9 mouse cellular contexts compared by ENCODE assay signal in the genomic region with DNA sequence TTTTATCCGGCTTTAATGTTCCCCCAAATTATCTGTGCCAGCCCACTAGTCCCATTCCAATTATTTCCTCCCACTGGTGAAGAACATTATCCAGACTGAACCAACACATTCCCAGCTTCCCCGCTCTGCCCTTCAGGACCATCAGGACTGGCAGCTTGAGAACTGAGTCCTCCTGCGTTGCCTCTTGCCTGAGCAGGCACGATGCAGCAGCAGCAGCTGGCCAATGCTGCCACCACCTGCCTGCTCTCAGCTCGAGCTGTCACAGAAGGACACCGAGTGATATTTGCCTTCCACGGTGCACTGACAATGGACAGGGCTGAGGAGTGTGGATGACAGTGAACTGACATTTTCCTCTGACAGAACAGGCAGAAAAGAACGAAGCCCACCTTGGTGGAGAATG.
DNase-seq lines count a peak whose midpoint lies in the region; ATAC-seq and TF ChIP-seq lines count a peak whose summit lies in the region.
"Had no signal": no experiment of that assay in that cellular context is flagged by ENCODE, and none has a peak within 500 bp of the region (broad histone marks: within the 10 kb centered on the region; RNA-seq: fewer than 3 reads in every experiment).

No protein-coding gene starts in this region.

- peak; percentile 41 for DNase-seq in lung, embryonic 14.5 days
- DNase-seq in lung, postnatal 10 days = no peak
- peak; percentile 46 for DNase-seq in embryo, embryonic 10 days (ENCODE audit: low spot score)
- DNase-seq in layer of hippocampus, adult 8-10 months (ENCODE audit: low spot score in 2 of 2) = peak; percentile 38 to 46
- DNase-seq in retina, postnatal 1 day = peak; percentile 56
- DNase-seq in kidney, adult 8-10 months = no peak
- no peak for DNase-seq in urinary bladder, adult 2 months (ENCODE audit: low spot score)
- DNase-seq: liver, embryonic 13.5 days had no signal

- H3K27me3 ChIP-seq in lung, embryonic 14.5 days (ENCODE audit: insufficient read depth, low read length) = no peaks in the 10 kb centered on the region
- H3K27me3 ChIP-seq: liver, embryonic 13.5 days had no signal

- 0 out of 2 replicates have a peak, but pooled peaks have one; percentile 43 for ATAC-seq in lung, embryonic 14.5 days (ENCODE audit: insufficient read depth)
- no peak for ATAC-seq in granulocyte monocyte progenitor cell, adult 5-6 weeks (replicated peaks; ENCODE audit: poor library complexity, severe bottlenecking)

- WGBS in lung, embryonic 14.5 days = 27% methylated on average over 8 of the region's 8 CpGs

- H3K9me3 ChIP-seq in lung, embryonic 14.5 days (ENCODE audit: low read depth, low read length) = no peaks in the 10 kb centered on the region
- H3K9me3 ChIP-seq: liver, embryonic 13.5 days had no signal

- H3K27ac ChIP-seq in lung, embryonic 14.5 days (ENCODE audit: low read depth) = no peak overlapping the region
- H3K27ac ChIP-seq: liver, embryonic 13.5 days had no signal

- H3K9ac ChIP-seq in lung, embryonic 14.5 days = no peak overlapping the region
- H3K9ac ChIP-seq: liver, embryonic 13.5 days had no signal

- H3K4me1 ChIP-seq in lung, embryonic 14.5 days (ENCODE audit: insufficient read depth) = peaks cover 4% of the 10 kb centered on the region; the same call in 1 of the 2 replicates
- H3K4me1 ChIP-seq: liver, embryonic 13.5 days had no signal

- no peaks in the 10 kb centered on the region for H3K36me3 ChIP-seq in lung, embryonic 14.5 days (ENCODE audit: insufficient read depth)
- H3K36me3 ChIP-seq: liver, embryonic 13.5 days had no signal

- TF ChIP-seq CTCF in lung, embryonic 14.5 days (IDR thresholded peaks at IDR 0.05; ENCODE audit: low read depth) = peak; percentile 50

- no peak overlapping the region for H3K4me3 ChIP-seq in lung, embryonic 14.5 days (ENCODE audit: low read depth, low read length)
- H3K4me3 ChIP-seq: liver, embryonic 13.5 days had no signal

- no peak overlapping the region for H3K4me2 ChIP-seq in lung, embryonic 14.5 days
- H3K4me2 ChIP-seq: liver, embryonic 13.5 days had no signal

Comparison
In these comparisons a context has a peak if more than half of its experiments do, and no peak if none do; other contexts are left out.
1. DNase-seq: peak in lung, embryonic 14.5 days (single experiment), embryo, embryonic 10 days (single experiment), layer of hippocampus, adult 8-10 months (2 of 2) and retina, postnatal 1 day (single experiment); none in lung, postnatal 10 days (single experiment), kidney, adult 8-10 months (0 of 2) and urinary bladder, adult 2 months (single experiment).